Mouse (Mus musculus): ENCODE measurements around the gene Tmem198b. TPM values are rescaled to one million over a fixed set of nuclear protein-coding genes. Genes with fewer than 3 reads are reported as not detected.

The Tmem198b gene
- polyA plus RNA-seq, 1 experiment from 2014 or later: 16.9 TPM

Other genes with a start within 250 kb of the Tmem198b start
- 245 and 251 TPM in 2 replicates for gene Pa2g4, start 238.4 kb downstream of the Tmem198b start, polyA plus RNA-seq (2014; fragmentation: Nextera tagmentation; extraction: Ambion mirVana)
- 14.4 and 17.3 TPM in 2 replicates for gene Erbb3, start 214.7 kb downstream of the Tmem198b start, polyA plus RNA-seq (2014; fragmentation: Nextera tagmentation; extraction: Ambion mirVana)
- 626 and 686 TPM in 2 replicates for gene Rps26, start 177.6 kb downstream of the Tmem198b start, polyA plus RNA-seq (2014; fragmentation: Nextera tagmentation; extraction: Ambion mirVana)
- 4.2 and 5.1 TPM in 2 replicates for gene Ikzf4, start 158.4 kb downstream of the Tmem198b start, polyA plus RNA-seq (2014; fragmentation: Nextera tagmentation; extraction: Ambion mirVana)
- 15.6 and 17.2 TPM in 2 replicates for gene Suox, start 130.3 kb downstream of the Tmem198b start, polyA plus RNA-seq (2014; fragmentation: Nextera tagmentation; extraction: Ambion mirVana)
- gene Rab5b, start 108.1 kb downstream of the Tmem198b start, polyA plus RNA-seq (2014; fragmentation: Nextera tagmentation; extraction: Ambion mirVana): 82.2 and 82.9 TPM in 2 replicates
- 4.0 and 4.6 TPM in 2 replicates for gene Pmel, start 100.2 kb downstream of the Tmem198b start, polyA plus RNA-seq (2014; fragmentation: Nextera tagmentation; extraction: Ambion mirVana)
- gene Cdk2, start 99.3 kb downstream of the Tmem198b start, polyA plus RNA-seq (2014; fragmentation: Nextera tagmentation; extraction: Ambion mirVana): 93.9 and 99.5 TPM in 2 replicates
- 5.8 and 6.2 TPM in 2 replicates for gene Dgka, start 59.5 kb downstream of the Tmem198b start, polyA plus RNA-seq (2014; fragmentation: Nextera tagmentation; extraction: Ambion mirVana)
- gene Pym1, start 56.5 kb downstream of the Tmem198b start, polyA plus RNA-seq (2014; fragmentation: Nextera tagmentation; extraction: Ambion mirVana): 47.8 and 50.2 TPM in 2 replicates
- 0.32 and 0.41 TPM in 2 replicates for gene Mmp19, start 13.5 kb downstream of the Tmem198b start, polyA plus RNA-seq (2014; fragmentation: Nextera tagmentation; extraction: Ambion mirVana)
- 39.3 and 42.8 TPM in 2 replicates for gene Dnajc14, start 308 bp downstream of the Tmem198b start, polyA plus RNA-seq (2014; fragmentation: Nextera tagmentation; extraction: Ambion mirVana)
- gene Sarnp, start 13.0 kb upstream of the Tmem198b start, polyA plus RNA-seq (2014; fragmentation: Nextera tagmentation; extraction: Ambion mirVana): 233 and 234 TPM in 2 replicates
- 59.2 and 64.6 TPM in 2 replicates for gene Ormdl2, start 17.3 kb upstream of the Tmem198b start, polyA plus RNA-seq (2014; fragmentation: Nextera tagmentation; extraction: Ambion mirVana)
- 16.4 and 17.7 TPM in 2 replicates for gene Gdf11, start 87.3 kb upstream of the Tmem198b start, polyA plus RNA-seq (2014; fragmentation: Nextera tagmentation; extraction: Ambion mirVana)
- 192 and 208 TPM in 2 replicates for gene Cd63, start 96.6 kb upstream of the Tmem198b start, polyA plus RNA-seq (2014; fragmentation: Nextera tagmentation; extraction: Ambion mirVana)
- gene Rdh5, start 118.5 kb upstream of the Tmem198b start, polyA plus RNA-seq (2014; fragmentation: Nextera tagmentation; extraction: Ambion mirVana): 10.7 and 11.2 TPM in 2 replicates
- 215 and 227 TPM in 2 replicates for gene Bloc1s1, start 119.7 kb upstream of the Tmem198b start, polyA plus RNA-seq (2014; fragmentation: Nextera tagmentation; extraction: Ambion mirVana)
- 4.2 and 4.5 TPM in 2 replicates for gene Itga7, start 129.4 kb upstream of the Tmem198b start, polyA plus RNA-seq (2014; fragmentation: Nextera tagmentation; extraction: Ambion mirVana)
- not detected in 2 replicates for gene Mettl7b, start 156.6 kb upstream of the Tmem198b start, polyA plus RNA-seq (2014; fragmentation: Nextera tagmentation; extraction: Ambion mirVana)
- not detected in 2 replicates for gene Olfr9, start 185.1 kb upstream of the Tmem198b start, polyA plus RNA-seq (2014; fragmentation: Nextera tagmentation; extraction: Ambion mirVana)
- not detected in 2 replicates for gene Olfr763, start 206.4 kb upstream of the Tmem198b start, polyA plus RNA-seq (2014; fragmentation: Nextera tagmentation; extraction: Ambion mirVana)
- gene Olfr764-ps1, start 235.5 kb upstream of the Tmem198b start, polyA plus RNA-seq (2014; fragmentation: Nextera tagmentation; extraction: Ambion mirVana): not detected in 2 replicates
- not detected in 2 replicates for gene Olfr765, start 245.6 kb upstream of the Tmem198b start, polyA plus RNA-seq (2014; fragmentation: Nextera tagmentation; extraction: Ambion mirVana)

Data from neural tube, embryonic 11.5 days (tissue).